Mouse (Mus musculus) frontal cortex, postnatal 36 days (tissue): ENCODE data around the gene Htra2.

Experiments used
- DNase-seq, 2 experiments: peaks; one replicate each; pipeline ENCODE4 v3.0.0; 2022; ENCODE audit warnings: low spot score in 2 of 2

Gene Htra2

GRCm38 (mm10) chr6:83054871-83055431 is at the start of gene Htra2:
Gene Htra2, minus strand, starts transcription at chr6:83055273.
- peak in 1 of 2 experiments; percentile 26 for DNase-seq

- DNase-seq, result no peak
Measured at GRCm38 (mm10) chr6:83104158-83104557, 49.1 kb upstream of the Htra2 start.

GRCm38 (mm10) chr6:83103130-83103650 is 48.1 kb upstream of the Htra2 start:
- no peak for DNase-seq

- DNase-seq, result no peak
Measured at GRCm38 (mm10) chr6:83101688-83102556, 46.8 kb upstream of the Htra2 start.

- peak; percentile 83 to 91 for DNase-seq
Measured at GRCm38 (mm10) chr6:83101316-83101687, 46.2 kb upstream of the Htra2 start, which contains the start of the genes Ccdc142 and Gm42688. Gene Ccdc142, plus strand, starts transcription at chr6:83101601. Gene Gm42688, plus strand, starts transcription at chr6:83101617.

GRCm38 (mm10) chr6:83098411-83098810 is 43.3 kb upstream of the Htra2 start:
- no peak for DNase-seq

GRCm38 (mm10) chr6:83095968-83096367 is 40.9 kb upstream of the Htra2 start:
- no peak for DNase-seq

GRCm38 (mm10) chr6:83092416-83093127 is 37.5 kb upstream of the Htra2 start:
- DNase-seq, result no peak

- no peak for DNase-seq
Measured at GRCm38 (mm10) chr6:83087926-83088260, 32.8 kb upstream of the Htra2 start.

GRCm38 (mm10) chr6:83087205-83087925 is 32.3 kb upstream of the Htra2 start:
- DNase-seq, result no peak

- DNase-seq, result no peak
Measured at GRCm38 (mm10) chr6:83086121-83087035, 31.3 kb upstream of the Htra2 start, which contains the start of gene Lbx2. Gene Lbx2, plus strand, starts transcription at chr6:83086367.

- DNase-seq, result no peak
Measured at GRCm38 (mm10) chr6:83084477-83084876, 29.4 kb upstream of the Htra2 start.

- DNase-seq, result no peak
Measured at GRCm38 (mm10) chr6:83083497-83083896, 28.4 kb upstream of the Htra2 start.

- no peak for DNase-seq
Measured at GRCm38 (mm10) chr6:83080210-83080609, 25.1 kb upstream of the Htra2 start.

GRCm38 (mm10) chr6:83078324-83078858 is 23.3 kb upstream of the Htra2 start:
- DNase-seq, result peak; percentile 99 to 100

- DNase-seq, result peak in 1 of 2 experiments; percentile 43
Measured at GRCm38 (mm10) chr6:83077630-83078323, 22.7 kb upstream of the Htra2 start, which contains the start of gene Pcgf1. Gene Pcgf1, plus strand, starts transcription at chr6:83077869.

- no peak for DNase-seq
Measured at GRCm38 (mm10) chr6:83074979-83075378, 19.9 kb upstream of the Htra2 start.

- no peak for DNase-seq
Measured at GRCm38 (mm10) chr6:83071220-83071619, 16.1 kb upstream of the Htra2 start.
